Mouse (Mus musculus): Measurements from ENCODE around the gene Svs3b. TPM values are rescaled to one million over a fixed set of nuclear protein-coding genes. Genes with fewer than 3 reads are reported as not detected.
"Not testable (repeated sequence)": the region's sequence is repeated elsewhere in the genome, so short reads cannot be mapped to it uniquely, and the experiment has no call there.

Gene Svs3b
- polyA plus RNA-seq (2015; fragmentation: Nextera tagmentation; extraction: Ambion mirVana): not detected in 2 replicates

DNA sequence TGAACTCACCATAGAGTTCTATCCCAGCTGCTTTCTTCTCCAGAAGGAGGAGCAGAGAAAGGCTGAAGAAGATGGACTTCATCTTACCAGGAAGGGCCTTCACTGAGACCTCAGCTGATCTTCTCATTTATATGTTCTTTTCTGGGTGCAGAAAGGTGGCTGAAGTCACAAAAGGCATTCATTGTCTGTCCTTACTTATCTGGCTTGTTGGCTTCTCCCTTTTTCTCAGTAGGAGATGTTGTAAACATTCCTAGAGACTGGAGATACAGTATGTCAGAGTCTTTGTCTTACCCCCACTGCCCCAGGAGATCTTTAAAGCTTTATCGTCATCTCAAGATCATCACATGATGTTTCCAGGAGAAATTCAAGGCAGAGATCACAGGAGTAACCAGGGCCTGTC, at the start of gene Svs3b:
Gene Svs3b (minus strand): TSS at position 101 of the 400 bp plus-strand sequence.
- not testable (repeated sequence) for H3K9me3 ChIP-seq (ENCODE audit: control insufficient read depth, low read length); H3K4me2 ChIP-seq (ENCODE audit: low read depth, low read length); H3K36me3 ChIP-seq (ENCODE audit: control insufficient read depth, insufficient read depth, low read length); H3K9ac ChIP-seq (ENCODE audit: low read length); H3K4me3 ChIP-seq (ENCODE audit: low read length); ATAC-seq (ENCODE audit: low read depth); H3K27me3 ChIP-seq (ENCODE audit: control insufficient read depth, insufficient read depth, low read depth, low read length); H3K4me1 ChIP-seq (replicated peaks; ENCODE audit: control insufficient read depth, insufficient read depth, low read length); H3K27ac ChIP-seq (ENCODE audit: low read length)
- 71% methylated on average over 1 of the region's 1 CpGs for WGBS

GRCm38 (mm10) chr2:164288968-164289367, 32.5 kb upstream of the Svs3b start, which contains the start of gene Svs3a:
Svs3a (plus strand) TSS chr2:164289268.
- not testable (repeated sequence) for H3K4me2 ChIP-seq (ENCODE audit: low read depth, low read length); ATAC-seq (ENCODE audit: low read depth); H3K27ac ChIP-seq (ENCODE audit: low read length); H3K9ac ChIP-seq (ENCODE audit: low read length); H3K4me3 ChIP-seq (ENCODE audit: low read length); H3K9me3 ChIP-seq (ENCODE audit: control insufficient read depth, low read length); H3K36me3 ChIP-seq (ENCODE audit: control insufficient read depth, insufficient read depth, low read length); H3K4me1 ChIP-seq (replicated peaks; ENCODE audit: control insufficient read depth, insufficient read depth, low read length); H3K27me3 ChIP-seq (ENCODE audit: control insufficient read depth, insufficient read depth, low read depth, low read length)
- 76% methylated on average over 1 of the region's 1 CpGs for WGBS

DNA sequence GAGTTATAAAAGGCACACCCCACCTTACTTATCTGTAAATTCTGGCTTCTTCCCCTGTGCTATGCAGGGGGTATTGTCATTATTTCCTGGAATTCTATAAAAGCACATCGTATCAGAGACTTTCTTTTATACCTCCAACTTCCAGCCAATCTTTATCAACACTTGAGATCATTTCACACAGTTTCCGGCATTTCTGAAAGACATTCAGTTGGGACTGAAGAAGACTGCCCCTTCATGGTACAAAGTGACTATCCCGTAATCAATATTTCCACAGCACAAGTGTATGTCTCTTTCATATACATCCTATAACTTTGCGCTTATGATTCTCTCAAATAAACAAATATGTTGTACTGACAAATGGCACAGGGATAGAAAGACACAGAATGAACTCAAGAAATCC, 21.9 kb upstream of the Svs3b start, which contains the start of gene Svs4:
Gene Svs4 (minus strand): TSS at position 101 of the 400 bp plus-strand sequence.
- Histone ChIP-seq H3K27me3 (ENCODE audit: control insufficient read depth, insufficient read depth, low read depth, low read length) (no peaks in the 10 kb centered on the region), H3K36me3 (ENCODE audit: control insufficient read depth, insufficient read depth, low read length) (no peaks in the 10 kb centered on the region)
- 85% methylated on average over 4 of the region's 4 CpGs for WGBS

DNA sequence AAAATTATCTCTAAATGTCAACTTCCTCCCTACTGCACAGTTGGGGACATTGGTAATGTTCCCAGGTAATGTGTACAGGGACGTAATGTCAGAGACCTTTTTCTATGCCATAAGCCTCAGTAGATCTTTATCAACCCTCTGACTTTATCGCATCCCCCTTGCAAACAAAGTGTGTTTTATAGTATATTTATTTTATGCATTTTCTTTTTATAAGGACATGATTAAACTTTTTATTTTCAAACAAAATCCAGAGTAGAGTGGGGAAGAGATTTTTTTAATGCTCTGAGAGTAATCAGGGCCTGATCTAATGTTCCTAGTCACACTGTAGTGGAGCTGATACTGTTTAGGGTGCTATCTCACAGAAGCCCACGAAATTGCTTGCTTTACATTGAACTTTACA, 18.1 kb downstream of the Svs3b start, which contains the start of gene Svs2:
Gene Svs2 (minus strand): TSS at position 101 of the 400 bp plus-strand sequence.
- Histone ChIP-seq H3K9me3 (ENCODE audit: control insufficient read depth, low read length) (no peaks in the 10 kb centered on the region), H3K9ac (ENCODE audit: low read length) (no peak within 1 kb of the TSS), H3K4me2 (ENCODE audit: low read depth, low read length) (no peak within 1 kb of the TSS), H3K27ac (ENCODE audit: low read length) (no peak within 1 kb of the TSS), H3K36me3 (ENCODE audit: control insufficient read depth, insufficient read depth, low read length) (no peaks in the 10 kb centered on the region), H3K4me3 (ENCODE audit: low read length) (no peak within 1 kb of the TSS), H3K4me1 (replicated peaks; ENCODE audit: control insufficient read depth, insufficient read depth, low read length) (no peaks in the 10 kb centered on the region), H3K27me3 (ENCODE audit: control insufficient read depth, insufficient read depth, low read depth, low read length) (no peaks in the 10 kb centered on the region)
- no peak for ATAC-seq (ENCODE audit: low read depth)
- WGBS: 73% methylated on average over 3 of the region's 3 CpGs

More for the DNA sequence above, 21.9 kb upstream of the Svs3b start, which contains the start of gene Svs4:
- Histone ChIP-seq H3K27ac (ENCODE audit: low read length) (no peak within 1 kb of the TSS), H3K9ac (ENCODE audit: low read length) (no peak within 1 kb of the TSS), H3K4me2 (ENCODE audit: low read depth, low read length) (no peak within 1 kb of the TSS), H3K9me3 (ENCODE audit: control insufficient read depth, low read length) (no peaks in the 10 kb centered on the region), H3K4me3 (ENCODE audit: low read length) (no peak within 1 kb of the TSS), H3K4me1 (replicated peaks; ENCODE audit: control insufficient read depth, insufficient read depth, low read length) (no peaks in the 10 kb centered on the region)
- ATAC-seq (ENCODE audit: low read depth): no peak

DNA sequence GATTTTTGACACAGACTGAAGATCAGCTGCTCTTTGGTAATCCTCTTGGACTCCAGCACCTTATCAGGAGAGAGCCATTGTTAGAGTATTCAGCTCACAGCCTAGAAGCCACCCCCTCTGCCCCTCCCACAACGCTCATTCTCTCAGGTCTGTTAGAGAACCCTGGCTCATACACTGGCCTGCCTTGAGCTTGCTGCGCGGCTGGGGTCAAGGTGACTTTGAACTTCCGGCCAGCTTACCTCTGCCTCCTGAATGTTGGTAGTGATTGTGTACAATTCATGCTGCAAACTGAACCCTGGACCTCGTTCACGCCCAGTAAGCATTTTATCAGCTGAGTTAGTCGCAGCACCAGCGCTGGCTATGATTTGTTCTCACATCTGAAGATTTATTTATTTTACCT, 23.8 kb downstream of the Svs3b start:
- no peaks in the 10 kb centered on the region for H3K4me1 ChIP-seq (replicated peaks; ENCODE audit: control insufficient read depth, insufficient read depth, low read length)
- no peak overlapping the region for H3K4me2 ChIP-seq (ENCODE audit: low read depth, low read length)
- no peaks in the 10 kb centered on the region for H3K9me3 ChIP-seq (ENCODE audit: control insufficient read depth, low read length)
- ATAC-seq (ENCODE audit: low read depth): no peak
- H3K4me3 ChIP-seq (ENCODE audit: low read length): no peak overlapping the region
- H3K27me3 ChIP-seq (ENCODE audit: control insufficient read depth, insufficient read depth, low read depth, low read length): no peaks in the 10 kb centered on the region
- WGBS: 72% methylated on average over 8 of the region's 8 CpGs
- H3K36me3 ChIP-seq (ENCODE audit: control insufficient read depth, insufficient read depth, low read length): no peaks in the 10 kb centered on the region
- H3K9ac ChIP-seq (ENCODE audit: low read length): no peak overlapping the region
- no peak overlapping the region for H3K27ac ChIP-seq (ENCODE audit: low read length)

DNA sequence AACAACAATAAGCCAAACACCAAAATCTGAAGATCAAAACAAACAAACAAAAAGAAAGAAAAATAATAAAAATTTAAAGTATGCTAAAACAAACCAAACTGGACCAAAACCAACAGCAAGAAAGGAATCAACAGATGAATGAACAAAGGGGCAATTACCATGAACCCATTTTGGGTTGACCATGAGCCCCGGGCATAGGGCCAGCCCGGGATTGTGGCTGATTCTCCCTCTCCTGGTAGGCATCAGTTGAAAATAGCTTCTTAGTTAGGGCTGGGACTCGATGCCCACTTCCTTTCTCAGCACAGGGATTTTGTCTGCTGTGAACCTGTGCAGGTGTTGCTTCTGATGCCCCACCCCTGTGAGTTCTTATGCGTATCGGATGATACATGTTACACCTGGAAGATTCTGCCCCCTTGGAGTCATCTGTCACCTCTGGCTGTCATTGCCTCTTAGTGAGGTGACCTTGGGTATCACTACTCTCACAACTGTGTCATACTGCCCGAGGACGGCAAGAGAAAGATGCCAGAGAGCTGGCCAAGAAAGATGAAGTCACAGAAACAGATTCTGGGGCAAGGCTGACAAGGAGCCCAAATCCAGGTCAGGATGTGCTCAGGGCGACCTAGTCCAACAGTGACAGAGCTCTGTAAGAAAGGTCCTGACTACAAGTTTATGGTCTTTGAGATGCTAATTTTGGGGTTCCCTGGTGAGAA, 27.9 kb downstream of the Svs3b start:
- H3K4me3 ChIP-seq (ENCODE audit: low read length): no peak overlapping the region
- H3K9me3 ChIP-seq (ENCODE audit: control insufficient read depth, low read length): no peaks in the 10 kb centered on the region
- H3K4me2 ChIP-seq (ENCODE audit: low read depth, low read length): no peak overlapping the region
- no peak overlapping the region for H3K27ac ChIP-seq (ENCODE audit: low read length)
- H3K9ac ChIP-seq (ENCODE audit: low read length): no peak overlapping the region
- ATAC-seq (ENCODE audit: low read depth): no peak
- H3K4me1 ChIP-seq (replicated peaks; ENCODE audit: control insufficient read depth, insufficient read depth, low read length): no peaks in the 10 kb centered on the region
- no peaks in the 10 kb centered on the region for H3K36me3 ChIP-seq (ENCODE audit: control insufficient read depth, insufficient read depth, low read length)
- 81% methylated on average over 8 of the region's 8 CpGs for WGBS
- no peaks in the 10 kb centered on the region for H3K27me3 ChIP-seq (ENCODE audit: control insufficient read depth, insufficient read depth, low read depth, low read length)

DNA sequence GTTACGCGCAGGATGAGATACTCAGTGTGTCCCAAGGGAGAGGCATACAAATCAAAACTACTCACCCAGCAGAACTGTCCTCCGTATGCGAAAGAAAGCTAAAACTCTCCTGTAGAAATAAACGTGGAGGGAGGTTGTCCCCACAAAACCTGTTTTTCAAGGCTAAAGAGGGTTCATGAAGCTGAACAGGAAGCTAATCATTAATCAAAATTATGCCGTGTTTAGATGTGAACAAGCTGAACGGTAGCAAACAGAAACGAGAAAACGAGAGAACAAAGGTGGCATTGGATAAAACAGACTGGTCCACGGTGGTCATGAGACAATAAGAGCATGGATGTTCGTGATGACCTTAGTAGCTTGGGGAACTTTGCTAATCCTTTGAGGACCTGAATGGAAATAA, 34.9 kb downstream of the Svs3b start, which contains the start of gene Wfdc15b:
Gene Wfdc15b (minus strand): TSS at position 139 of the 400 bp plus-strand sequence.
- Histone ChIP-seq H3K9me3 (ENCODE audit: control insufficient read depth, low read length) (no peaks in the 10 kb centered on the region), H3K36me3 (ENCODE audit: control insufficient read depth, insufficient read depth, low read length) (no peaks in the 10 kb centered on the region), H3K27me3 (ENCODE audit: control insufficient read depth, insufficient read depth, low read depth, low read length) (no peaks in the 10 kb centered on the region), H3K4me3 (ENCODE audit: low read length) (no peak within 1 kb of the TSS), H3K4me2 (ENCODE audit: low read depth, low read length) (no peak within 1 kb of the TSS), H3K9ac (ENCODE audit: low read length) (no peak within 1 kb of the TSS), H3K4me1 (replicated peaks; ENCODE audit: control insufficient read depth, insufficient read depth, low read length) (no peaks in the 10 kb centered on the region), H3K27ac (ENCODE audit: low read length) (no peak within 1 kb of the TSS)
- ATAC-seq (ENCODE audit: low read depth): no peak
- 26% methylated on average over 11 of the region's 11 CpGs for WGBS

GRCm38 (mm10) chr2:164219295-164219694, 37.1 kb downstream of the Svs3b start:
- Histone ChIP-seq H3K4me2 (ENCODE audit: low read depth, low read length) (no peak overlapping the region), H3K36me3 (ENCODE audit: control insufficient read depth, insufficient read depth, low read length) (no peaks in the 10 kb centered on the region), H3K4me3 (ENCODE audit: low read length) (no peak overlapping the region), H3K27ac (ENCODE audit: low read length) (no peak overlapping the region), H3K9me3 (ENCODE audit: control insufficient read depth, low read length) (no peaks in the 10 kb centered on the region), H3K4me1 (replicated peaks; ENCODE audit: control insufficient read depth, insufficient read depth, low read length) (no peaks in the 10 kb centered on the region), H3K27me3 (ENCODE audit: control insufficient read depth, insufficient read depth, low read depth, low read length) (no peaks in the 10 kb centered on the region), H3K9ac (ENCODE audit: low read length) (no peak overlapping the region)
- ATAC-seq (ENCODE audit: low read depth): no peak
- WGBS: 82% methylated on average over 9 of the region's 9 CpGs

DNA sequence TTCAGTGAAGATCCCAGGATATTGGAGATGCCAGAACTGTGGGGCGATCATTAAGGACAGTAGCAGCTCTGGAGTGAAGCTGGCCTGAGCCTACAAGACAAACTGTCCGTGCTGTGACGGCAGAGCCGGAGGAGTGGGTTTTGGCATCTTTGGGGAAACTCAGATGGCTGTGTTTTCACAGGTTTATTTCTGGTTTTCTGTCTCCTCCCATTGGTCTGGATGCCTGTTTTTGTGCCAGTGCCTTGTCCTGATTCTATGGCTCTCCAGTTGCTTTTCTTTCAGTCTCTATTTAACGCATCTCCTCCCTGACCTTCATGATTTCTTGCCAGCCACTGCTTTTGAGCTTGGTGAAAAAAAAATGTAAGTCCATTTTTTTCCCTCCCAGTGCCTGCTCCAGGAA, 43.7 kb downstream of the Svs3b start:
- no peak overlapping the region for H3K9ac ChIP-seq (ENCODE audit: low read length)
- H3K36me3 ChIP-seq (ENCODE audit: control insufficient read depth, insufficient read depth, low read length): no peaks in the 10 kb centered on the region
- no peak overlapping the region for H3K4me2 ChIP-seq (ENCODE audit: low read depth, low read length)
- H3K4me3 ChIP-seq (ENCODE audit: low read length): no peak overlapping the region
- H3K4me1 ChIP-seq (replicated peaks; ENCODE audit: control insufficient read depth, insufficient read depth, low read length): no peaks in the 10 kb centered on the region
- H3K27ac ChIP-seq (ENCODE audit: low read length): no peak overlapping the region
- 83% methylated on average over 5 of the region's 5 CpGs for WGBS
- no peaks in the 10 kb centered on the region for H3K27me3 ChIP-seq (ENCODE audit: control insufficient read depth, insufficient read depth, low read depth, low read length)
- ATAC-seq (ENCODE audit: low read depth): no peak
- H3K9me3 ChIP-seq (ENCODE audit: control insufficient read depth, low read length): no peaks in the 10 kb centered on the region

Data from lung, embryonic 16.5 days (tissue).